Mouse (Mus musculus) bone marrow macrophage, adult 2 months (primary cell): ENCODE data around the gene Tango6.
"Not testable (repeated sequence)": the region's sequence is repeated elsewhere in the genome, so short reads cannot be mapped to it uniquely, and the experiment has no call there.

ENCODE experiments used
- CTCF ChIP-seq: IDR thresholded peaks from 2 replicates; pipeline ENCODE4 v1.5.1; 2012; ENCODE audit warnings: low read depth, mild to moderate bottlenecking, low read length, moderate library complexity
- POLR2A ChIP-seq: IDR thresholded peaks from 2 replicates; pipeline ENCODE4 v1.6.1; 2012; ENCODE audit warnings: mild to moderate bottlenecking, low read depth, low read length, borderline replicate concordance

DNA sequence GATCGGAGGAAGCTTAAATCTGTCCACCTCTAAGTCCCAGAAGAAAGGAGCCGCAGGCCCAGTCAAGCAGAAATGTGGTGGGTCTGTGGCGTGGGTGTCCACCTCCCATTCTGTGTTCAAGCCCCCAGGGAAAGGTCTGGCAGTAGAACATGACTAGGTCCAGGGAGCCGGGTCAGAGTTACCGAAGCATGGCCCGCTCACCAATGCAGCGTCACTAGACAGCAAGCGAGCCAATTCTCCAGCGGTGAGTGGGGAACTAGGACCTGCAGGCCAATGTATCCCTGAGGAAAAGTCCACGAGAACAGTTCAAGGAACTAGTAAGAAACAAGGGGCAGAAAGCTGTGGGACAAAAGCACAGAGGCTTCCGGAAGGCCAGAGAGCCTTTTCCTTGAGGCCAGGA, 201.2 kb downstream of the Tango6 start:
- not testable (repeated sequence) for TF ChIP-seq CTCF, POLR2A
